Mouse (Mus musculus) neural tube, embryonic 11.5 days (tissue): ENCODE results near the gene Gad2. TPM values are rescaled to one million over a fixed set of nuclear protein-coding genes. Genes with fewer than 3 reads are reported as not detected.

ENCODE experiments used
- ATAC-seq: fragments of 200-750 bp; cut with Nextera tagmentation; 2 replicates; pipeline ENCODE4 v1.8.0; 2017; ENCODE audit warnings: moderate number of reproducible peaks, mild to moderate bottlenecking, moderate TSS enrichment, moderate library complexity; ENCODE audit not compliant: insufficient read depth, low FRiP score, low TSS enrichment
- DNase-seq: peaks from one replicate; pipeline ENCODE4 v3.0.0-alpha.2; 2015; ENCODE audit warnings: low spot score
- H3K27ac ChIP-seq: fragments of 300-500 bp; sonication (generic); 2 replicates; pipeline ENCODE4 v1.5.1; 2014; ENCODE audit warnings: low read depth, mild to moderate bottlenecking, low read length
- H3K27me3 ChIP-seq: fragments of 300-500 bp; sonication (generic); 2 replicates; pipeline ENCODE4 v1.6.1; 2014; ENCODE audit warnings: mild to moderate bottlenecking, low read length, mixed read lengths; ENCODE audit not compliant: control insufficient read depth, insufficient read depth
- H3K36me3 ChIP-seq: fragments of 300-500 bp; sonication (generic); 2 replicates; pipeline ENCODE4 v1.6.1; 2014; ENCODE audit warnings: mild to moderate bottlenecking, low read length, moderate library complexity, mixed read lengths; ENCODE audit not compliant: control insufficient read depth, insufficient read depth
- H3K4me1 ChIP-seq: fragments of 300-500 bp; sonication (generic); 2 replicates; pipeline ENCODE4 v1.6.1; 2014; ENCODE audit warnings: low read length, mixed read lengths; ENCODE audit not compliant: control insufficient read depth, insufficient read depth
- H3K4me2 ChIP-seq: fragments of 300-500 bp; sonication (generic); 2 replicates; pipeline ENCODE4 v1.6.1; 2014; ENCODE audit warnings: low read depth, mild to moderate bottlenecking, moderate library complexity
- H3K4me3 ChIP-seq: fragments of 300-500 bp; sonication (generic); 2 replicates; pipeline ENCODE4 v1.5.1; 2014; ENCODE audit warnings: low read depth, low read length
- H3K9ac ChIP-seq: fragments of 300-500 bp; sonication (generic); 2 replicates; pipeline ENCODE4 v1.6.1; 2014; ENCODE audit warnings: mild to moderate bottlenecking, low read length
- H3K9me3 ChIP-seq: fragments of 300-500 bp; sonication (generic); 2 replicates; pipeline ENCODE4 v1.6.1; 2016; ENCODE audit warnings: low read length; ENCODE audit not compliant: control insufficient read depth
- WGBS: fragments of 180-500 bp; shearing (Covaris S2); extraction: QIAGEN DNeasy Blood & Tissue Kit; methylation state at CpG from one replicate; pipeline ENCODE4 v1.1.7; 2014; 5-methylcytosine and 5-hydroxymethylcytosine counted together
- polyA plus RNA-seq: library from polyadenylated mRNA; unstranded; fragments of >200 nt; fragmentation: Nextera tagmentation; extraction: Ambion mirVana; gene quantifications from 2 replicates; pipeline ENCODE4 v1.2.1, GENCODE M21; 2014

Gene Gad2
- polyA plus RNA-seq, 1 experiment from 2014 or later = 9.5 TPM

- H3K4me1 ChIP-seq = 0 out of 2 replicates have a peak, but pooled peaks cover 7% of the 10 kb centered on the region
- H3K27ac ChIP-seq = 0 out of 2 replicates have a peak overlapping the region, but pooled peaks have one; percentile 42
- no peak overlapping the region for H3K4me2 ChIP-seq
- peaks cover 45% of the 10 kb centered on the region for H3K27me3 ChIP-seq
- no peak overlapping the region for H3K9ac ChIP-seq
- ATAC-seq = peak; percentile 46; the same call in 1 of the 2 replicates
- H3K36me3 ChIP-seq = no peaks in the 10 kb centered on the region
- no peak overlapping the region for H3K4me3 ChIP-seq
- no peaks in the 10 kb centered on the region for H3K9me3 ChIP-seq
- no peak for DNase-seq
- WGBS = 24% methylated on average over 5 of the region's 5 CpGs
Measured at GRCm38 (mm10) chr2:22627819-22628432, 5.9 kb downstream of the Gad2 start.

GRCm38 (mm10) chr2:22634766-22635165 is 12.8 kb downstream of the Gad2 start:
- no peak for ATAC-seq
- H3K4me1 ChIP-seq = no peaks in the 10 kb centered on the region
- WGBS = 40% methylated on average over 8 of the region's 8 CpGs
- H3K27me3 ChIP-seq = no peaks in the 10 kb centered on the region
- no peak overlapping the region for H3K27ac ChIP-seq
- H3K9ac ChIP-seq = no peak overlapping the region
- no peaks in the 10 kb centered on the region for H3K9me3 ChIP-seq
- H3K4me2 ChIP-seq = no peak overlapping the region
- H3K36me3 ChIP-seq = no peaks in the 10 kb centered on the region
- no peak overlapping the region for H3K4me3 ChIP-seq
- DNase-seq = no peak

GRCm38 (mm10) chr2:22646134-22646533 is 24.1 kb downstream of the Gad2 start:
- 34% methylated on average over 1 of the region's 1 CpGs for WGBS
- ATAC-seq = peak; percentile 67; the same call in 1 of the 2 replicates
- Histone ChIP-seq H3K4me3 (no peak overlapping the region), H3K27ac (no peak overlapping the region), H3K4me2 (no peak overlapping the region), H3K4me1 (no peaks in the 10 kb centered on the region), H3K9me3 (no peaks in the 10 kb centered on the region), H3K27me3 (no peaks in the 10 kb centered on the region), H3K9ac (no peak overlapping the region), H3K36me3 (no peaks in the 10 kb centered on the region)
- DNase-seq = no peak

GRCm38 (mm10) chr2:22648394-22648793 is 26.4 kb downstream of the Gad2 start:
- Histone ChIP-seq H3K27ac (no peak overlapping the region), H3K4me2 (no peak overlapping the region)

GRCm38 (mm10) chr2:22651826-22652225 is 29.8 kb downstream of the Gad2 start:
- Histone ChIP-seq H3K36me3 (no peaks in the 10 kb centered on the region), H3K4me3 (no peak overlapping the region), H3K27ac (no peak overlapping the region), H3K27me3 (no peaks in the 10 kb centered on the region), H3K9me3 (no peaks in the 10 kb centered on the region), H3K4me2 (no peak overlapping the region), H3K9ac (no peak overlapping the region), H3K4me1 (no peaks in the 10 kb centered on the region)
- DNase-seq = no peak
- 89% methylated on average over 4 of the region's 4 CpGs for WGBS
- ATAC-seq = no peak

More at GRCm38 (mm10) chr2:22648394-22648793, 26.4 kb downstream of the Gad2 start:
- Histone ChIP-seq H3K36me3 (no peaks in the 10 kb centered on the region), H3K9ac (no peak overlapping the region), H3K4me1 (no peaks in the 10 kb centered on the region), H3K27me3 (no peaks in the 10 kb centered on the region), H3K9me3 (no peaks in the 10 kb centered on the region), H3K4me3 (no peak overlapping the region)
- DNase-seq (no peak), ATAC-seq (no peak)
- WGBS = 76% methylated on average over 1 of the region's 1 CpGs

- ATAC-seq (no peak), DNase-seq (no peak)
- Histone ChIP-seq H3K36me3 (no peaks in the 10 kb centered on the region), H3K4me3 (no peak overlapping the region), H3K4me2 (no peak overlapping the region), H3K9ac (no peak overlapping the region), H3K9me3 (no peaks in the 10 kb centered on the region), H3K27me3 (no peaks in the 10 kb centered on the region), H3K27ac (no peak overlapping the region), H3K4me1 (no peaks in the 10 kb centered on the region)
- 75% methylated on average over 1 of the region's 1 CpGs for WGBS
Measured at GRCm38 (mm10) chr2:22663731-22664130, 41.7 kb downstream of the Gad2 start.

GRCm38 (mm10) chr2:22670415-22670814 is 48.4 kb downstream of the Gad2 start:
- Histone ChIP-seq H3K27me3 (no peaks in the 10 kb centered on the region), H3K4me1 (no peaks in the 10 kb centered on the region), H3K4me2 (no peak overlapping the region), H3K9ac (no peak overlapping the region), H3K9me3 (no peaks in the 10 kb centered on the region), H3K27ac (no peak overlapping the region), H3K36me3 (no peaks in the 10 kb centered on the region), H3K4me3 (no peak overlapping the region)
- ATAC-seq (no peak), DNase-seq (no peak)
- 93% methylated on average over 2 of the region's 2 CpGs for WGBS

- no peaks in the 10 kb centered on the region for H3K36me3 ChIP-seq
- DNase-seq (no peak), ATAC-seq (no peak)
- no peaks in the 10 kb centered on the region for H3K27me3 ChIP-seq
- no peak overlapping the region for H3K4me3 ChIP-seq
- H3K4me1 ChIP-seq = no peaks in the 10 kb centered on the region
- no peak overlapping the region for H3K27ac ChIP-seq
- WGBS = 83% methylated on average over 1 of the region's 1 CpGs
- no peak overlapping the region for H3K9ac ChIP-seq
- H3K4me2 ChIP-seq = no peak overlapping the region
- H3K9me3 ChIP-seq = no peaks in the 10 kb centered on the region
Measured at GRCm38 (mm10) chr2:22671348-22671747, 49.3 kb downstream of the Gad2 start.

GRCm38 (mm10) chr2:22677066-22677465 is 55.1 kb downstream of the Gad2 start:
- no peak for DNase-seq

More at GRCm38 (mm10) chr2:22677066-22677465, 55.1 kb downstream of the Gad2 start:
- Histone ChIP-seq H3K9ac (no peak overlapping the region), H3K4me2 (no peak overlapping the region), H3K27me3 (no peaks in the 10 kb centered on the region), H3K9me3 (no peaks in the 10 kb centered on the region), H3K4me3 (no peak overlapping the region), H3K36me3 (no peaks in the 10 kb centered on the region), H3K4me1 (no peaks in the 10 kb centered on the region), H3K27ac (no peak overlapping the region)
- 37% methylated on average over 8 of the region's 8 CpGs for WGBS
- no peak for ATAC-seq
